Mouse (Mus musculus) brain, embryonic 14.5 days (tissue): Measurements from ENCODE around the gene Cox15.

Experiments
- CTCF ChIP-seq: fragments of 200-500 bp; IDR thresholded peaks from 2 replicates; pipeline ENCODE4 v1.5.1; 2012; ENCODE audit warnings: inconsistent platforms, mild to moderate bottlenecking, moderate library complexity, borderline replicate concordance; ENCODE audit not compliant: insufficient read depth, insufficient read length; ENCODE audit errors: extremely low read depth
- POLR2A ChIP-seq: fragments of 200-500 bp; IDR thresholded peaks from 2 replicates; pipeline ENCODE4 v1.6.1; 2012; ENCODE audit warnings: mild to moderate bottlenecking, inconsistent platforms, borderline replicate concordance; ENCODE audit not compliant: poor library complexity, insufficient read depth, insufficient read length, severe bottlenecking; ENCODE audit errors: extremely low read depth

GRCm38 (mm10) chr19:43747877-43748276, 4.9 kb downstream of the Cox15 start:
- no peak for TF ChIP-seq CTCF
- no peak for TF ChIP-seq POLR2A
